Mouse (Mus musculus): ENCODE data around the gene Cd200r3. TPM values are rescaled to one million over a fixed set of nuclear protein-coding genes. Genes with fewer than 3 reads are reported as not detected.

Gene Cd200r3
- polyA plus RNA-seq, 1 experiment from 2014 or later: not detected

- Histone ChIP-seq H3K27me3 (ENCODE audit: control insufficient read depth, insufficient read depth, low read length) (no peaks in the 10 kb centered on the region), H3K9me3 (ENCODE audit: control insufficient read depth, low read length) (no peaks in the 10 kb centered on the region), H3K4me2 (ENCODE audit: low read depth) (no peak overlapping the region), H3K4me3 (ENCODE audit: low read depth, low read length) (no peak overlapping the region), H3K27ac (ENCODE audit: low read depth, low read length) (no peak overlapping the region), H3K36me3 (ENCODE audit: control insufficient read depth, insufficient read depth, low read length) (no peaks in the 10 kb centered on the region), H3K9ac (ENCODE audit: low read length) (no peak overlapping the region), H3K4me1 (ENCODE audit: control insufficient read depth, insufficient read depth, low read length) (no peaks in the 10 kb centered on the region)
- no peak for ATAC-seq (ENCODE audit: insufficient read depth, low FRiP score, low TSS enrichment)
- no peak for DNase-seq (ENCODE audit: low spot score)
- 78% methylated on average over 3 of the region's 3 CpGs for WGBS
Measured at GRCm38 (mm10) chr16:44983379-44984060, 40.0 kb downstream of the Cd200r3 start.

DNA sequence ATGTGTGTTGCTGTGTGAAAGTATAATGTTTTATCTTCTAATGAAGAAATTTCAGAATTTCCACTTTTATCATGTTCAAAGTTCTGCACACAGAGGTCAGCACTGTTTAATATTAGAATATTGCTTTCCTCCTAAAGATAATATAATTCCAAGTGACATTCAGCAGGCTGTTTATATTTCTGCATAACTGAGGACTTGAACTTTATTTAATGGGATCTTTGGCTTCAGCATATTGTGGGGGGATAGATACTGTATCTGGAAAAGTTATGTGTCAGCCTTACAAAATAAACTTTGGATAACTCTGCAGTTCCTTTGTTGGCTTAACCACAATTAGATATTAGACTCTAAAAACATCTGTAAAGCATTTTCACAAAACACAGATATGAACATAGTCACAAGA, 40.6 kb downstream of the Cd200r3 start:
- Histone ChIP-seq H3K4me3 (ENCODE audit: low read depth, low read length) (no peak overlapping the region), H3K9ac (ENCODE audit: low read length) (no peak overlapping the region), H3K4me1 (ENCODE audit: control insufficient read depth, insufficient read depth, low read length) (no peaks in the 10 kb centered on the region), H3K27me3 (ENCODE audit: control insufficient read depth, insufficient read depth, low read length) (no peaks in the 10 kb centered on the region), H3K27ac (ENCODE audit: low read depth, low read length) (no peak overlapping the region), H3K9me3 (ENCODE audit: control insufficient read depth, low read length) (no peaks in the 10 kb centered on the region), H3K4me2 (ENCODE audit: low read depth) (no peak overlapping the region), H3K36me3 (ENCODE audit: control insufficient read depth, insufficient read depth, low read length) (no peaks in the 10 kb centered on the region)
- ATAC-seq (ENCODE audit: insufficient read depth, low FRiP score, low TSS enrichment): no peak
- DNase-seq (ENCODE audit: low spot score): no peak

DNA sequence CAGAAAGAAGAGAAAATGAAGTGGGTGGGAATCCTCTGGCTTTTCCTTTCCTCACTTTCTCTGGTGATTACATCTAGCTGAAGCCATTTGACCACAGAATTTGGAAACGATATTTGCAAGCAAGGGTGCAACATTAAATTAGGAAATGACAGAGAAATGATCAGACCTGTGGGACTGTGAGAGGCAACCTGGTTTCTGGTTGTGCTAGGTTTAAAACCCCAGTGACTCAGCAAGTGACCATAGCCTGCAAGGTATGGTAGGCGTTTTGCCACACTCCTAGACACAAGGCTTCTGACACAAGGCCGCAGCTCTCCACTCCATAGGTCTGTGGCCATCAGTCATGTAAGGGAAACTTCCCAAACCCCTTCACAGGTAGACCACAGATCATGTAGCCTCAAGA, 41.4 kb downstream of the Cd200r3 start:
- H3K4me3 ChIP-seq (ENCODE audit: low read depth, low read length): no peak overlapping the region
- DNase-seq (ENCODE audit: low spot score): no peak

GRCm38 (mm10) chr16:44986029-44986428, 42.6 kb downstream of the Cd200r3 start:
- ATAC-seq (ENCODE audit: insufficient read depth, low FRiP score, low TSS enrichment): no peak
- WGBS: 73% methylated on average over 2 of the region's 2 CpGs
- H3K27ac ChIP-seq (ENCODE audit: low read depth, low read length): no peak overlapping the region
- DNase-seq (ENCODE audit: low spot score): no peak
- H3K9ac ChIP-seq (ENCODE audit: low read length): no peak overlapping the region
- no peaks in the 10 kb centered on the region for H3K36me3 ChIP-seq (ENCODE audit: control insufficient read depth, insufficient read depth, low read length)
- no peak overlapping the region for H3K4me2 ChIP-seq (ENCODE audit: low read depth)
- no peaks in the 10 kb centered on the region for H3K4me1 ChIP-seq (ENCODE audit: control insufficient read depth, insufficient read depth, low read length)
- H3K9me3 ChIP-seq (ENCODE audit: control insufficient read depth, low read length): no peaks in the 10 kb centered on the region
- H3K4me3 ChIP-seq (ENCODE audit: low read depth, low read length): no peak overlapping the region
- H3K27me3 ChIP-seq (ENCODE audit: control insufficient read depth, insufficient read depth, low read length): no peaks in the 10 kb centered on the region

More for the DNA sequence above, 41.4 kb downstream of the Cd200r3 start:
- Histone ChIP-seq H3K4me1 (ENCODE audit: control insufficient read depth, insufficient read depth, low read length) (no peaks in the 10 kb centered on the region), H3K27me3 (ENCODE audit: control insufficient read depth, insufficient read depth, low read length) (no peaks in the 10 kb centered on the region), H3K27ac (ENCODE audit: low read depth, low read length) (no peak overlapping the region), H3K9ac (ENCODE audit: low read length) (no peak overlapping the region), H3K36me3 (ENCODE audit: control insufficient read depth, insufficient read depth, low read length) (no peaks in the 10 kb centered on the region), H3K4me2 (ENCODE audit: low read depth) (no peak overlapping the region), H3K9me3 (ENCODE audit: control insufficient read depth, low read length) (no peaks in the 10 kb centered on the region)
- 92% methylated on average over 3 of the region's 3 CpGs for WGBS
- ATAC-seq (ENCODE audit: insufficient read depth, low FRiP score, low TSS enrichment): no peak

DNA sequence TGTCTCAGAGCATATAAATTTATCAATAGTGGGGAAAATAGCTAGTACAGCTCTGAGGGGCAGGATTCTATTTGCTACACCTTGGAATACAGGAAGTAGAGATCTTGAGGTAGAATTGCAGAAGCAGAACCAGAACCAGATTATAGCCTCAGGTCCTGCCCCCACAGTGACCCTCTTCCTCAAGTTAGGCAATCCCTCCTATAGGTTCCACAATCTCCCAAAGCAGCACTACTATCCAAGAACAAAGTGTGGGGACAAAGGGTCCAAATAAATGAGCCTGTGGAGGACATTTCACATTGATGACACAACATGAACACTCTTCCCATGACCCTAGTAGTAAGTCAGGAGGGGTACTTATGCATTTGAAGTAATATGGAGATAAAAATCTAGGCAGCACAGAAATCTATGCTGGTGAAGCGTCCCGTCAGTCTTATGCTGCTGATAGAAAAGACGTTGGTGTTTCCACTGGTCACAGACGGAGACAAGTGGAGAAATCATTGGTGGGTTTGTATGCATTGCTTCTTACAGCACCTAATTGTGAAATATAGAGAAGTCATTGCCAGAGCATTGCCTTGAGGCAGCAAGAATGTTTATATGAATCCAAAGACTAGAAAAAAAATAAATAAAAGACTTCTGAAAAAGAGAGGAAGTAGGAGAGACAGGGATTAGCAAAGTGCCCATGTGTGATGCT, 45.3 kb downstream of the Cd200r3 start:
- H3K36me3 ChIP-seq (ENCODE audit: control insufficient read depth, insufficient read depth, low read length): no peaks in the 10 kb centered on the region
- H3K9ac ChIP-seq (ENCODE audit: low read length): no peak overlapping the region
- no peaks in the 10 kb centered on the region for H3K9me3 ChIP-seq (ENCODE audit: control insufficient read depth, low read length)
- 93% methylated on average over 4 of the region's 4 CpGs for WGBS
- H3K4me1 ChIP-seq (ENCODE audit: control insufficient read depth, insufficient read depth, low read length): no peaks in the 10 kb centered on the region
- ATAC-seq (ENCODE audit: insufficient read depth, low FRiP score, low TSS enrichment) (no peak), DNase-seq (ENCODE audit: low spot score) (no peak)
- no peak overlapping the region for H3K4me3 ChIP-seq (ENCODE audit: low read depth, low read length)
- no peaks in the 10 kb centered on the region for H3K27me3 ChIP-seq (ENCODE audit: control insufficient read depth, insufficient read depth, low read length)
- no peak overlapping the region for H3K27ac ChIP-seq (ENCODE audit: low read depth, low read length)
- no peak overlapping the region for H3K4me2 ChIP-seq (ENCODE audit: low read depth)

GRCm38 (mm10) chr16:44993319-44994019, 50.0 kb downstream of the Cd200r3 start:
- WGBS: 87% methylated on average over 4 of the region's 4 CpGs
- Histone ChIP-seq H3K4me2 (ENCODE audit: low read depth) (no peak overlapping the region), H3K36me3 (ENCODE audit: control insufficient read depth, insufficient read depth, low read length) (no peaks in the 10 kb centered on the region), H3K27me3 (ENCODE audit: control insufficient read depth, insufficient read depth, low read length) (no peaks in the 10 kb centered on the region), H3K9me3 (ENCODE audit: control insufficient read depth, low read length) (no peaks in the 10 kb centered on the region), H3K27ac (ENCODE audit: low read depth, low read length) (no peak overlapping the region), H3K9ac (ENCODE audit: low read length) (no peak overlapping the region), H3K4me1 (ENCODE audit: control insufficient read depth, insufficient read depth, low read length) (no peaks in the 10 kb centered on the region), H3K4me3 (ENCODE audit: low read depth, low read length) (no peak overlapping the region)
- ATAC-seq (ENCODE audit: insufficient read depth, low FRiP score, low TSS enrichment) (no peak), DNase-seq (ENCODE audit: low spot score) (no peak)

GRCm38 (mm10) chr16:44994206-44994953, 50.9 kb downstream of the Cd200r3 start:
- Histone ChIP-seq H3K9ac (ENCODE audit: low read length) (no peak overlapping the region), H3K4me3 (ENCODE audit: low read depth, low read length) (no peak overlapping the region), H3K27ac (ENCODE audit: low read depth, low read length) (no peak overlapping the region), H3K4me1 (ENCODE audit: control insufficient read depth, insufficient read depth, low read length) (no peaks in the 10 kb centered on the region), H3K27me3 (ENCODE audit: control insufficient read depth, insufficient read depth, low read length) (no peaks in the 10 kb centered on the region), H3K4me2 (ENCODE audit: low read depth) (no peak overlapping the region), H3K9me3 (ENCODE audit: control insufficient read depth, low read length) (no peaks in the 10 kb centered on the region), H3K36me3 (ENCODE audit: control insufficient read depth, insufficient read depth, low read length) (no peaks in the 10 kb centered on the region)
- DNase-seq (ENCODE audit: low spot score) (no peak), ATAC-seq (ENCODE audit: insufficient read depth, low FRiP score, low TSS enrichment) (no peak)
- WGBS: 84% methylated on average over 6 of the region's 6 CpGs

GRCm38 (mm10) chr16:44995111-44995510, 51.6 kb downstream of the Cd200r3 start:
- Histone ChIP-seq H3K27me3 (ENCODE audit: control insufficient read depth, insufficient read depth, low read length) (no peaks in the 10 kb centered on the region), H3K4me1 (ENCODE audit: control insufficient read depth, insufficient read depth, low read length) (no peaks in the 10 kb centered on the region), H3K4me3 (ENCODE audit: low read depth, low read length) (no peak overlapping the region), H3K9ac (ENCODE audit: low read length) (no peak overlapping the region), H3K27ac (ENCODE audit: low read depth, low read length) (no peak overlapping the region), H3K9me3 (ENCODE audit: control insufficient read depth, low read length) (no peaks in the 10 kb centered on the region), H3K36me3 (ENCODE audit: control insufficient read depth, insufficient read depth, low read length) (no peaks in the 10 kb centered on the region), H3K4me2 (ENCODE audit: low read depth) (no peak overlapping the region)
- no peak for ATAC-seq (ENCODE audit: insufficient read depth, low FRiP score, low TSS enrichment)
- DNase-seq (ENCODE audit: low spot score): no peak
- WGBS: 61% methylated on average over 1 of the region's 1 CpGs

Data from neural tube, embryonic 11.5 days (tissue).